Mouse (Mus musculus) mesoderm, embryonic 11.5 days (tissue): ENCODE measurements around the gene 4921501E09Rik.
A peak's percentile ranks its signal among the peaks of the same experiment; 100 is the strongest.
"Not testable (repeated sequence)": the region's sequence is repeated elsewhere in the genome, so short reads cannot be mapped to it uniquely, and the experiment has no call there.

Experiments
- DNase-seq: peaks from one replicate; pipeline ENCODE4 v3.0.0-alpha.2; 2012; ENCODE audit warnings: low read depth, low spot score

4921501E09Rik gene

GRCm38 (mm10) chr17:33067958-33068357, at the start of gene 4921501E09Rik:
Gene 4921501E09Rik, minus strand, starts transcription at chr17:33068058.
- DNase-seq = no peak

- no peak for DNase-seq
These were observed 29.5 kb upstream of the 4921501E09Rik start for GRCm38 (mm10) chr17:33097396-33097795.

GRCm38 (mm10) chr17:33092391-33093193, 24.7 kb upstream of the 4921501E09Rik start:
- DNase-seq = peak; percentile 66

GRCm38 (mm10) chr17:33091630-33092029, 23.8 kb upstream of the 4921501E09Rik start:
- no peak for DNase-seq

- peak; percentile 90 for DNase-seq
These were observed 21.5 kb upstream of the 4921501E09Rik start, which contains the start of gene Zfp563 for GRCm38 (mm10) chr17:33089220-33089949. Gene Zfp563, plus strand, starts transcription at chr17:33089310.

- no peak for DNase-seq
These were observed 4.9 kb downstream of the 4921501E09Rik start for GRCm38 (mm10) chr17:33063001-33063400.

- DNase-seq = no peak
These were observed 9.1 kb downstream of the 4921501E09Rik start for GRCm38 (mm10) chr17:33058791-33059190.

- peak; percentile 87 for DNase-seq
These were observed 34.7 kb downstream of the 4921501E09Rik start, which contains the start of gene Zfp763 for GRCm38 (mm10) chr17:33032900-33033891. Gene Zfp763, minus strand, starts transcription at chr17:33033402.

- peak; percentile 6 for DNase-seq
These were observed 35.5 kb downstream of the 4921501E09Rik start for GRCm38 (mm10) chr17:33032376-33032775.

GRCm38 (mm10) chr17:33020434-33020833, 47.4 kb downstream of the 4921501E09Rik start:
- DNase-seq = not testable (repeated sequence)
